Mouse (Mus musculus): ENCODE measurements around the gene Rasgef1a.

The Rasgef1a gene

DNA sequence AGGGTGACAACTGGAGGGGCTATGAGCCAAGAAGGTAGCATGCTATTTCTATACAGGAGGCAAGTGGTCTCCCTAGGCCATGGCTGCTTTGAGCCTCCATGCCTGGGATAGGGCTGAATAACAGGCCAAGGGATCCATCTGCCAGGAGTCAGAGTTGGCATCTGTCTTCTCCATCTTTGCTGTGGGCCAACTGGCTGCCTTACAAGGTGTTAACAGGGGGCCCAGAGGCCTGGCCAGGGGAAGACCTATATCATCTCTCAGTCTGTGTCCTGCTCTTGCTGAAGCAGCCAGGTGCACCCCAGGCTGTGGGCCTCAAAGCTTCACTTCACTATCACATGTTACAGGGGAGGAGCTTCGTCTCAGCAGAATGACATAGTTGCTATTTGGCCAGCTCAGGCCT is 60.9 kb downstream of the Rasgef1a start:
- DNase-seq (ENCODE audit: low read depth, low spot score), result no peak

DNA sequence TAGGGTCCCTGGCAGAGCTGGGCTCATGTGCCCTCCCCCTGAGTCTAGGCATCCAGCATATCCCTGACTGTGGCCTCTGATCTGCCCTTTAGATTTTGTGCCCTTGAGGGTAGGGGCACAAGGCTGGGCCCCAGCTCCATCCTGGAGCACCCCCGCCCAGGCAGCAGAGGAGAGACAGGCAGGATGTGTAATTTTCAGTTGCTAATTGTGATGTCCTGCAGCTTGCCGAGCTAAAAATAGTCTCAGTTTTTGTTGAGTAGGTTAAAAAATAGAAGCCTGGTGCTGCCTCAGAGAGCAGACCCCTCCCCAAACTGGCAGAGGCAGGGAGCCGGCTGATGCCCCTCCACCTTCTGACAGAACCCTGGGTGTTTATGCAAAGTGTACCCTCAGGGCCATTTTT is 62.9 kb downstream of the Rasgef1a start:
- DNase-seq (ENCODE audit: low read depth, low spot score), result no peak

DNA sequence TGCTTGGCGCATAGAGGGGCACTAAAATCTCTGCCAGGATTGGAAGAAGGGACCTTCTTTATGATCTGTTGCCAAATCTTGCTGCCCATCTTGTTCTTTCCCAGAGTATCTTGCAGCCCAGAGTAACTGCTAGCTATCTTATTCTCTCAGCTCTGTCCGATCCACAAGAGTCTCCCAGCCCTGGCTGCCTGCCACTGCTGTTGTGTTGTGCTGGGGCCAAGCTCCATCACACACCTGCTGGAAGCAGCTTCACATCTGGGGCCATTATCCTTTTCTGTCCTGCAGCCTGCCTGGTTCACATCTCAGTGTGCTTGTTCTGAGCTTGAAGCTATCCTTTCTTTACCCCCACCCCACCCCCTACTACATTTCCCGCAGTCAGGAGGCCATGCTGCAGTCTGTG is 65.0 kb downstream of the Rasgef1a start:
- no peak for DNase-seq (ENCODE audit: low read depth, low spot score)

DNA sequence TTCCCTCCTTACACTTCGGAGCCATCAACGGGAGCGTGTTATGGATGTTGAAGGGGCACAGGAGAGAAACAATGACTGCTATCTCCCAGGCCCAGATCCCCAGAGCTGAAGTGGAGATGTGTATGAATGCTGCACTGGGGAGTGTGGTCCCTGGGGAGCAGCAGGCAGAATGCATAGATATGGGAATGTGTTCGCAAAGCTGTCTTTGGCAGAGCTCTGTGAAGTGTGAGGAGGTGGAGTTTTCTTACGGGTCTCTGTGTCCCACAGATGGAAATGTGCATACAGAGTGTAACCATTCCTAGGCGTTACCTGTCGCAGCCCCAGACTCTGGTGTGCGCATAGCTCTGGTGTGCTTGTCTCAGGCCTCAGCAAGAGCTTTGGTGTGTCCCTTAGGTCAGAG is 65.5 kb downstream of the Rasgef1a start:
- no peak for DNase-seq (ENCODE audit: low read depth, low spot score)

DNA sequence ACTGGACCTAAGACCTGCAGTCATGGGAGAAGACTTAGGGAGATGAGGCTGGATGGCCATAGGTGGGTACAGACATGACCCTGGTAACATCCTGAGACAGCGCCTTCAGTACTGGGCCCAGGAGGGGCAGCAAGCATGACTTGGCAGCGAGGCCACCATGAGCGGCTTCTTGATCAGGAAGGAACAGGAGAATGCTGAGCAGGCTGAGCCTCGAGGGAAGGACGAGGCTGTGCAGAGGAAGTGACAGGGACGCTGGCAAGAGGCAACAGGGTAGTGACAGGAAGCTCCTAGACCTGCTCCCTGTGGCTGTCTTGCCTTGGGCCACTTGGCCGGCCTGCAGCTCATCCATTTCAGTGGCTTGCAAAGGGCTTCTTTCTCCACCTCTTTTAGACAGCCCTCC is 66.2 kb downstream of the Rasgef1a start:
- DNase-seq (ENCODE audit: low read depth, low spot score), result no peak

DNA sequence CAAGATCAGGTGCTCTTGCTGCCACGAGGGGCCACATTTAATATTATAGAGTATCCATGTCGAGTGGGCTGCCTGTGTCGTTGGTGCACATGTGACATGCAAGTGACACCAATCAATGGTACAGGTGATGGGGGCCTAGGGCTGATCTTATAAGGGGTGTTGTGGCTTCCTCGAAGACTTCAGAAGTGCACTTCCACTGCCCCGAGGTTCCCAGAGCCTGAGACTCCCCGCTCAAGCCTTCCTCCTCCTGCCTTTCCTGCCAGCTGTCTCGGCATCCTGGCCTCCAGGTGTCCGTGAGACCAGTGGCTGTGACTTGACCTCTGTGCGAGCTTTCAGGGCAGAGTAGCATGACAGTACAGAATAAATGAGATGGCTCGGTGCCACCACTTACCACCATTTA is 67.5 kb downstream of the Rasgef1a start:
- no peak for DNase-seq (ENCODE audit: low read depth, low spot score)

DNA sequence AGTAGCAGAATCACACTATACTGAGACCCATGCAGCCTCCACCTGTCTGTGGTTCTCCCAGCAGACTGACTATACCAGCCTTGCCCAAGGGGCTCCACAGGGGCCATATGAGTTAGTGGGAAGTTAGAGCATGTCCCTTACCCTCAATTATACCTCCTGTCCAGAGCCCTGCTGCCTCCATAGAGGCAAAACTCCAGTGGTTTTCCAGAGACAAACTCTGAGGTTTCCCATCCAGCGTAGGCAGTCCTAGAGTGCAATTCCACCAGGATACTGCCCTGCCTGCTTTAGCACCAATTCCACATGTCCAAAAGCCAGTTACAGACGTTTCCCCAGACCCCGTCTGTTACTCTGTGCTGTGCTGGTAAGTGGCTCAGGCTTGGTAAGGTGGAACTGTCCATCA is 68.1 kb downstream of the Rasgef1a start:
- DNase-seq (ENCODE audit: low read depth, low spot score), result no peak

DNA sequence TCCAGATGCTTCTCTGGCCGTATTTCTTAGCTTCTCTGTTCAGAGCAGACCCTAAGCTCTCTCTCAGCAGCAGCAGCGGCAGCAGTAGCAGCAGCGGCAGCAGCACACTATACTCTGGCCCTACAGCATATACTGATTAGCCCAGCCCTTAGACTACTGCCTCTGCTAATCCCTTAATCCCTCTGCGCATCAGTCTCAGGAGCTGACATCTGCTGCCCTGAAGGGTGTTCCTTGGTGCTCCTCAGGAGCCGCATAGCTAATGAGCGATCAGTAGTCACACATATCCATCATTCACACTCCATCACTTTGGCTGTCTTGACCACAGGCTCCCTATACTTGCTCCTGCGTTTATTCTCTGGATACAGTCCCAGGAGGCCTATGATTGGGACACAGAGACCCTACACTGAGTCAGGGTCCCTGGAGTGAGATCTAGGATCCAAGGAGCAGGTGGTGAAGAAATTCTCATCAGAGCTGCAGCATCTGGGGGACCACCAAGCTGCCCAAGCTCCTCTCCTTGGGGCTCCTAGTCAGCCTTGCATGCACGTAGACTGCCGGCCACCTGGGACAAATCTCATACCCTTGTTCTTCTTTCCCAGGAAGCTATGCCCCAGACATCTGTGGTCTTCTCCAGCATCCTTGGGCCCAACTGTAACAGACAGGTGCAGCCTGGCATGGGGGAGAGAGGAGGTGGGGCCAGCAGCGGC is 68.7 kb downstream of the Rasgef1a start:
- no peak for DNase-seq (ENCODE audit: low read depth, low spot score)

DNA sequence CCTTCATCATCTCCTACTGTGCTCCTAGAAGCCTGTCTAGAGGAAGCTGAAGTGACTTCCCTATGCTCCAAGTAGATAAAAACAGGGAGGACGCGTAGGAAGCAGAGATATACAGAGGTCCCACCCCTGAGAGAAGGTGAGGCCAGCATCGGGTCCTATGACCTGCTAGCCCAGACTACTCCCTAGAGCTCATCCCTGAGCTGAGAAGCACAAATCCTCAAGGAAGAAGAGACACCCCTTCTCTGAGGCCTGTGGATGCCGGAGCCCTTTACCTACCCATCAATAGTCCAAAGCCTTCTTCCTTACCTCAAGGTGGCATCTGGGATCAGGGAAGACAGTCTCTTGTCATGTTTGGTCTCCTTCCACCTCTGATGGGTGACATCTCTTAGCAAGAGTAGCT is 69.5 kb downstream of the Rasgef1a start:
- DNase-seq (ENCODE audit: low read depth, low spot score), result no peak

DNA sequence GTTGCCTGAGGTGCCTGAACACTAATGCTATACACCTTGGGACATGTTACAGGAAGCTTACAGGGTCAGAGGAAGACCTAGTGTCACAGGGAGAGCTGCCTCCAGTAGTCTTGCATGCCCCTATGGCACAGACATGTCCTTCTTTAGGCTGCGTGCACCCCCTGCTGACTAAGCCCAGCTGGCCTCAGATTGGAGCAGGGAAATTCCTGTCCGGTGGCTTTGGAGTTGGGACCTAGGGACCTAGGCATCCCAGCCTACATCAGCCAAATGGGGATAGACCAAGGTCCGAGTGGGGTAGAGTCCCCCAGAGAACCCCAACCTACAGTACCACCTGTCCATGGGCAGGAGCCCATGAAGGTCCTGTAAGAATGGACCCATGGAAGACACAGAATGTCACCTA is 71.1 kb downstream of the Rasgef1a start:
- DNase-seq (ENCODE audit: low read depth, low spot score), result no peak

DNA sequence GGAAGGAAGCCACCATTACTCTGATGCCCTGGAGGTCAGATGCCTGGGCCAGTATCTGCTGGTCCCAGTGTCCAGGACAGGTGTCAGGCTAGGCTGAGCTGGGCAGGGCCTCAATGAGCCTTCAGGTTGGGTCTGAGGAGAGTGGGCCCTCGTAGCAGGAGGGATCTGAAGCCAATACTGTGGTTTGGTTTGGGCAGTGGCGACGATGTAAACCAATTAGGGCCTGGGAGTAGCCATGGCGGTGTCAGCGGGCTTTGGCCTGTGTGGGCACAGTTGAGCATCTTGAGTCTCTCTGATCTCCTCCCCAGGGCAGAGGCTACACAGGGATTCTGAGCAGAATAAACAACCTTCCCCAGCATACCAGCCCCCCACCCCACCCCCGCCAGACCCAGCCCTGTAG is 72.4 kb downstream of the Rasgef1a start:
- no peak for DNase-seq (ENCODE audit: low read depth, low spot score)

DNA sequence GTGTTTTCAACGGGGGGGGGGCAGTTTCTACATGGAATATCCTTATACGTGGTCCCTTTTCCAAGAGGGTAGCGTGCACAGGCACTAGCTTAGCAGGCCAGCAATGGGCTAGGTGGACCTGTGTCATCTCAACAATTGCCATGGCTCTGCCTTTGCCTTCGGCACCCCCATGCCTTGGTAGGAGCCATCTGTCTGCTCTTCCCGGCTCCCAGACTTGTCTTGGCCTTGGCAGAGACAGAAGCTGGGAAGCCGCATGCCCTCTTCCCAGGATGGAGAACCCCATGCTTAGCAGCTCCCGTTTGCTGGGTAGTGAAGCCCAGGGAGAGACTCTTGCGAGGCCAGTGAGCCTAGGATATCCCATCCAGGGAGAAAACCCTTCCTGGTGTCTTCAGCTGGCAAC is 73.4 kb downstream of the Rasgef1a start:
- DNase-seq (ENCODE audit: low read depth, low spot score), result no peak

DNA sequence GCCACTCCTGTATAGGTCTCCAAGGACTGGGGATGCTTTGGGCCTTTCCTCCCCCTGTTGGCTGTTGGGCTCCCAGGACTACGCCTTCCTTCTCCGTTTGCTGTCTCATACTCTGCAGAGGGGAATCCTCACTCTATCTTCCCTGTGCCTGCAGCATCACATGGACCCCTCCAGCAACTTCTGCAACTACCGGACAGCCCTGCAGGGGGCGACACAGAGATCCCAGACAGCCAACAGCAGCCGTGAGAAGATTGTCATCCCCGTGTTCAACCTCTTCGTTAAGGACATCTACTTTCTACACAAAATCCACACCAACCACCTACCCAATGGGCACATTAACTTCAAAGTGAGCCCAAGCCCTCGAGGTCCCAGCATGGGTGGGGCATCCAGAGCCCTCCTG is 76.7 kb downstream of the Rasgef1a start:
- peak; percentile 64 for DNase-seq (ENCODE audit: low read depth, low spot score)

DNA sequence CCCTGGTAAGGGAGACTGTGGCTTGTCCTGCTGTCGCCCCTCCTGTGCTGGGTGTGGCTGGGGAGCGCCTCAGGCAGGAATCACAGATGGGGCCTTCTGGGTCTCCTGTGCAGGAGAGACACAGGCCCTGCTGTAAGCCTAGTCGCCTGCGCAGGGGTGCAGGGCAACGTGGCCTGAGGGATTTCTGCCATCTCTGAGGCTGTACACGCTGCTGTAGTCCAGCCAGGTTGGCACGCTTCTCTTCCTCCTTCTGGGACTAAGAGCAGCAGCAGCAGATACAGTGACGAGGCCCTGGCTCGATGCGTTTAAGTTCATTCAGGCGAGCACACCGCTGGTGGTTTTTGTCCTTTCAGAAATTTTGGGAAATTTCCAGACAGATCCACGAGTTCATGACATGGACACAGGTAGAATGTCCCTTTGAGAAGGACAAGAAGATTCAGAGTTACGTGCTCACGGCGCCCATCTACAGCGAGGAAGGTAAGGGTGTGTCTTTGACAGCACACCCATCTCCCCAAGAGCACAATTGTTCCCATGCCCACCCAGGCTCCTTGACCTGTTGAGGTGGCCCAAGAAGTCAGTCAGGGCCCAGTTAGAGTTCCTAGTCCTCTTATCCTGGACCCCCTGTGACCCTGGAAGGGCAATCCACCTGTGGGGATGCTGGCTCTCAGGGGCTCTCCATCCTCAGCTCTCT is 77.7 kb downstream of the Rasgef1a start:
- no peak for DNase-seq (ENCODE audit: low read depth, low spot score)

DNA sequence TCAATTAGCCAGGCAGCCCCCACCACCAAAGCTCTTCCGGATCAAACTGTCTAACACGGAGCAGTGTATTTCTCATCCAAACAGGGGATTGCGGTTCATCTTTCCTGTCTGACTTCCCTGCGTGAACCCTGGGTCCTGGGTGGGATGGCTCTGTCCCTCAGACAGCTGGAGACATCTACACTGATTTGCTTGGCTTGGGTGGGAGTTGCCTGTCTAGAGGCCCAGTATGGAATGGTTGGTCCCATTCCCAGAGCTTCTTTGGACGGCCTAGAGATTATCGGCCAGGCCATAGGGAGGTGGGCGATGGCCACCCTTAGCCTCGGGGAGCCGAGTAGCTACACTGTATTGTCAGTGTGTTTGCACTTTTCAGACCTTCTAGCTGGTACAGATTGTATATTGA is 79.6 kb downstream of the Rasgef1a start:
- DNase-seq (ENCODE audit: low read depth, low spot score), result no peak

DNA sequence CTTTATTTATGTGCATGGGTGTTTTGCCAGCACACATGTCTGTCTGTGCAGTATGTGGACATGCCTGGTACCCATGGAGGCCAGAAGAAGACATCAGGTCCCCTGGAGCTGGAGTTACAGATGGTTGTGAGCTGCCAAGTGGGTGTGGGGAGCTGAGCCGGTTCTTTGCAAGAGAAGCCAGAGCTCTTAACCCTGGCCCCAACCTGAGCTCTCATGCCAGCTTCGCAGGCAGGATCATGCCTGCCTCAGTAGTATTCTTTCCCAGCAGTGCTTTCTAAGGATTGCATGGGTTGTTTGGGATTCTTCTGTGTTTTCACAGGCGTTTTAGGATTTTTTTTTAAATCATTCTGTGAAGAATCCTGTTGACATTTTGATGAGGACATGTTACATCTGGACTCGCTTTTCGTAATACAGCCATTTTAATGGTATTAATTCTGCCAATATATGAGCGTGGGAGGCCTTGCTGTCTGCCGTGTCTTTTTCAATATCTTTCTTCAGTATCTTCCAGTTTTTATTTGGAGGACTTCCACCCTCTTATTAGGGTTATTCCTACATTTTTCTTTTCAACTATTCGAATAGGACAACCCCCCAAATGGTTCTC is 86.6 kb downstream of the Rasgef1a start:
- no peak for DNase-seq (ENCODE audit: low read depth, low spot score)

DNA sequence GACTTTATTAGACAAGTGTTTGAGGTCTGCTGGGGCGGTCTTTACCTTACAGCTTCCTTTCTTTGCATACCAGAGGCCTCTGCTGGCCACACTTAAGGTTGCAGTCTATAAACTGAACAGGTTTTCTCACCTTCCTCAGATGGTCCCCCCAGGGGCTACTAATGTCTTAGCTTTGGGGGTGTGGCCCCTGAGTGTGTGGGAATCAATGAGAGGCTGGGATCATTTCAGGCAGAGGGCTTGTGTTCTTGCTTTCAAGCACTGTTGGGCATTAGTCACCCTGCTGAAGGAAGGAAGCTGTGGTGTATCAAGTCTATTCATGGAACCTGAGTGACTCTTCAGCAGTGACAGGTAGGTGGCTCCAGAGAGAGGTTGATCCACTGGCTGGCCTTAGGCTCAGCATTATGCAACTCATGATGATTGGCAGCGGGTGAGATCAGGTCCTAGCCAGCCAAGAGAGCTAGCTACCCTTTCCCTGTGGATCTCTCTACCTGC is 88.1 kb downstream of the Rasgef1a start:
- DNase-seq (ENCODE audit: low read depth, low spot score), result peak; percentile 85

DNA sequence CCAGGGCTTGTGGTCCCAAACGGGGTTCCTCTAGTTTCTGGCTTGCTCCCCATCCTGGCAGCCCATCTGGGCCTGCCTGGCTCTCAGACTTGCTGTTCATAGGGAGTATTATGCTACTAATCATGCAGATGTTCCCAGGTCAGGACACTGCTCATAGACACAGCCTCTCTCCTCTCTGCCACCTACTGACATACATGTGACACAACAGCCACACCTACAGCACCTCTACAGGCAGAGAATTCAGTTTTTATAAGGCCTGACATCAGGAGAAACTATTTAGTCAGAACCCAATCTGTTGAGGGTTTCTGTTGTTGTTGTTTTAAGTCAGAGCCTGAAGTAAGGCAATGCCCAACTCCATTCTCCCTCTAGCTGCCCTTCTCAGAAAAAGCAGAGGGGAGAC is 100.6 kb downstream of the Rasgef1a start:
- peak; percentile 31 for DNase-seq (ENCODE audit: low read depth, low spot score)

DNA sequence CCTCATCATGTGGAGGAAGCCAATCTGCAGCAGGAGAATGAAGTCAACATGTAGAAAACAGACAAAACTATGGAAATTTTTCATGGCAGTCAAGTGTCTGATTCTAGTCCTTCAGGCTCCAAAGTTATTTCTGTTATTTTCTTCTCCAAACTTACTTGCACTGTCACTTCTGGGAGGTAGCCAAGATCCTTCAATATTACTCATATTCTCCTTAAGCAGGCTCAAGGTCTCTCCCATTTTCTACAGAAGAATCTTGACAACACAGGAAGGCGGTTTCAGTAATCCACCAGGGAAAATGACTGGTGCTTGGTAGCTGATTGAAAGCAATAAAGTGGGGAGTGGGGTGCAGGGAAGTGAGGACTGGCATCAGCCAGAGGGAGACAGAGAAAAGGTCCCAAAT is 111.5 kb downstream of the Rasgef1a start:
- DNase-seq (ENCODE audit: low read depth, low spot score), result no peak

DNA sequence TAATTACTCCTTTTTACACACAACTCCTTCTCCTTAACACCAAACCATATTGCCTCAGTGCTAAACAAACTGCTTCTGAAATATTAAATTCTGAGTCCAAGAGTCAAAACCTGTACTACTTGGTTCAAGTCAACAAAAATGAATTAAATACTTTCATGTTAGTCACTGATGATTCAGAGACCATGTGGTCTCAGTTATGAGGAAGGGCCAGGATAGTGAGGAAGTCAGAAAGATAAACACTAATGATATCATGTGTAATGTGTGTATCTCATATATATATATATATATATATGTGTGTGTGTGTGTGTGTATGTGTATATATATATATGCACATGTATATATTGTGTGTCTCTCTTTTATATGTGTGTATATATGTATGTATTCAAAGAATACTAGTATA is 115.3 kb downstream of the Rasgef1a start:
- no peak for DNase-seq (ENCODE audit: low read depth, low spot score)

DNA sequence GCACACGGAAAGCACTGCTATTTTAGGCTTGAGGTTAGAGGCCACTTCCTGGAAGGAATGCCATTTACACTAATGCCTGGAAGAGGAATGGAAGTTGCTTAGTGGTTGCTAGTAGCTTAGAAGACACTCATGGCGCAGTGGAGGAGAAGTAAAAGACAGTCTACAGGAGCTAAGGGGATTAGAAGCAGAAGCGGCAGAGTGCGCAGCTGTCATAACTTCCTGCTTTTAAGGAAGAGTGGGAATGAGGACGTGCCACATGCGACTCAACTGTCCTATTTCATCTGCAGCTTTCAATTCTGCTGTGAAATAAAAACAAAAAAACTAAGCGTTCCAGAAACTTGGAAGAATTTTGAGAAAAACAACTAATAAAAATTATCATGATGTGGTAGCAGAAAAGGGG is 116.0 kb downstream of the Rasgef1a start:
- no peak for DNase-seq (ENCODE audit: low read depth, low spot score)

DNA sequence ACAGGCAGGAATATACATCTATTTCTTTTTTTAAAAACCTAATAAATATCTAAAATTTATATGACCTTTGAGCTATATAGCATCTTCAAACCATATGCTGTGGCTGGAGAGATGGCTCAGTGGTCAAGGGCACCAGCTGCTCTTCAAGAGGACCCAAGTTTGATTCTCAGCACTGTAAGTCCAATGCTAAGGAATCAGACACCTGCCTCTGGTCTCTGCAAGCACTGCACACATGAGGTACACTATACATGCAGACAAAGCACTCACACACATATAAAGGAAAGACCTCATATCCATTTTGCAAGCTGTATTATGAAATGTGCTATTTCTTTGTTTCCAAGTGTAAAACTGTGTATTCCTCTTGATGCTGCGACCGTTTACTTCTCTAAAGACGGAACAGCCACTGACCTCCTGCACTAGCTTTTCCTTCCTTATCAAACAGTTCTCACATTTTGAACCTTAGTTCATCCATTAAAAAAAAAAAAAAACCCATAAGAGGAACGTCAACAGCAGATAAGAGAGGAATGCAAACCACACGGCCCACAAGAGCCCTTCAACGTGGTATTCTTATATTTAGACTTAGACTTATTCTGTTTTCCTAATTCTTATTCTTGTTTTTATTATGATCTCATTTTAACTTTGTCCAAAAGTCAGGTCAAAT is 116.7 kb downstream of the Rasgef1a start:
- DNase-seq (ENCODE audit: low read depth, low spot score), result no peak

DNA sequence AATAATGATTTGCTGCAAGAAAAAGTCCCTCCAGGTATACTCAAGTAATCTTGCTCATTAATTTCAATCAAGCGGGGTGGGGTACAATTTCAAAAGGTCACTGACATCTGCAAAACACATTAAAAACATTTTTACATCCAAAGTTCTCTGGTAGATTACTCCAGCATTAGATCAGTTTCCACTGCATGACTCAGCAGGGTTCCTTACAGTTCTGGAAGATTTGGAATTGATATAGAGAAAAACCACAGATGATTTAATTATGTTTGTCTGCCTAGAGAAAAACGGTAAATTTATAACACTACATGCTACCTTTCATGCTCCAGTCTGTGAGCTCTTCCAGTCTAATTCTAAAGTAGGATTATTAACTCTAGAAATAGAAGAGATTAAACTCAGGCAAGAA is 118.8 kb downstream of the Rasgef1a start:
- no peak for DNase-seq (ENCODE audit: low read depth, low spot score)

All from ES-CJ7 (cell line).